Mouse (Mus musculus) spleen, postnatal 0 days (tissue): ENCODE results near the gene Mef2c. TPM values are rescaled to one million over a fixed set of nuclear protein-coding genes. Genes with fewer than 3 reads are reported as not detected.

ENCODE experiments used
- polyA plus RNA-seq: library from polyadenylated mRNA; unstranded; fragments of >200 nt; fragmentation: Nextera tagmentation; extraction: Ambion mirVana; gene quantifications from 2 replicates; pipeline ENCODE4 v1.2.1, GENCODE M21; 2015

Gene Mef2c
- 23.1 and 34.1 TPM in 2 replicates for polyA plus RNA-seq

DNA sequence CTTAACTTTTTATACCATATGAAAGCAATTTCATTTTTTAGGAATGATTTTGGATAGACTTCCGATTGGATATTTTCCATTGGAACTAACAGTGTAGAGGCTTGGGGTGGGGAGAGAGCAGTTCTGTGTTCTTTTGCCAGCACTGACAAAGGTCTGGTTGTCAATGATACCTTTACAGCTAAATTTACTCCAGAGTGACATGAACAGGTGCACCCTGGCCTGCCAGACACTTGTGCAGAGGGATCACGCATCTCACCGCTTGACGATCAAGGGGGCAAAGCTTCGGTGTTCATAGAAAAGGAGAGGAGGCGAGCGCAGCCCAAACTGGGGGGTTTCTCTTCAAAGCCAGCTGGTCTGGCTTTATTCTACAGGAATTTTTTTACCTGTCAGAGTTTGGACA lies at the start of gene Mef2c:
Mef2c (plus strand) TSS at position 116 of the 400 bp plus-strand sequence.

